Mouse (Mus musculus) embryonic facial prominence, embryonic 14.5 days (tissue): ENCODE results near the gene Slc4a4. TPM values are rescaled to one million over a fixed set of nuclear protein-coding genes. Genes with fewer than 3 reads are reported as not detected.
"Not testable (repeated sequence)": the region's sequence is repeated elsewhere in the genome, so short reads cannot be mapped to it uniquely, and the experiment has no call there.

Source experiments
- ATAC-seq: fragments of 200-750 bp; cut with Nextera tagmentation; 2 replicates; pipeline ENCODE4 v1.8.0; 2017; ENCODE audit warnings: low read depth, moderate number of reproducible peaks, moderate TSS enrichment
- DNase-seq: peaks from one replicate; pipeline ENCODE4 v3.0.0-alpha.2; 2015; ENCODE audit warnings: low spot score
- H3K27ac ChIP-seq: fragments of 300-500 bp; sonication (generic); replicated peaks from 2 replicates; pipeline ENCODE4 v1.5.1; 2014; ENCODE audit warnings: low read depth, mild to moderate bottlenecking, low read length, moderate library complexity
- H3K27me3 ChIP-seq: fragments of 300-500 bp; sonication (generic); replicated peaks from 2 replicates; pipeline ENCODE4 v1.6.1; 2014; ENCODE audit warnings: low read length; ENCODE audit not compliant: control insufficient read depth, insufficient read depth
- H3K36me3 ChIP-seq: fragments of 300-500 bp; sonication (generic); 2 replicates; pipeline ENCODE4 v1.6.1; 2014; ENCODE audit warnings: low read length, mixed read lengths; ENCODE audit not compliant: control insufficient read depth, insufficient read depth
- H3K4me1 ChIP-seq: fragments of 300-500 bp; sonication (generic); 2 replicates; pipeline ENCODE4 v1.6.1; 2014; ENCODE audit warnings: antibody characterized with exemption, low read length; ENCODE audit not compliant: control insufficient read depth, insufficient read depth
- H3K4me2 ChIP-seq: fragments of 300-500 bp; sonication (generic); 2 replicates; pipeline ENCODE4 v1.6.1; 2014; ENCODE audit warnings: low read depth, mild to moderate bottlenecking, low read length, moderate library complexity, mixed read lengths
- H3K4me3 ChIP-seq: fragments of 300-500 bp; sonication (generic); 2 replicates; pipeline ENCODE4 v1.5.1; 2014; ENCODE audit warnings: low read depth, mild to moderate bottlenecking, low read length
- H3K9ac ChIP-seq: fragments of 300-500 bp; sonication (generic); 2 replicates; pipeline ENCODE4 v1.6.1; 2014; ENCODE audit warnings: low read depth, mild to moderate bottlenecking, low read length, moderate library complexity, mixed read lengths
- H3K9me3 ChIP-seq: fragments of 300-500 bp; sonication (generic); 2 replicates; pipeline ENCODE4 v1.6.1; 2016; ENCODE audit warnings: low read length; ENCODE audit not compliant: control insufficient read depth
- WGBS: fragments of 180-500 bp; shearing (Covaris S2); extraction: QIAGEN DNeasy Blood & Tissue Kit; methylation state at CpG from one replicate; pipeline ENCODE4 v1.1.7; 2014; 5-methylcytosine and 5-hydroxymethylcytosine counted together
- polyA plus RNA-seq: library from polyadenylated mRNA; unstranded; fragments of >200 nt; fragmentation: Nextera tagmentation; extraction: Ambion mirVana; gene quantifications from 2 replicates; pipeline ENCODE4 v1.2.1, GENCODE M21; 2014

Gene Slc4a4
- polyA plus RNA-seq, 1 experiment from 2014 or later: 4.0 TPM

DNA sequence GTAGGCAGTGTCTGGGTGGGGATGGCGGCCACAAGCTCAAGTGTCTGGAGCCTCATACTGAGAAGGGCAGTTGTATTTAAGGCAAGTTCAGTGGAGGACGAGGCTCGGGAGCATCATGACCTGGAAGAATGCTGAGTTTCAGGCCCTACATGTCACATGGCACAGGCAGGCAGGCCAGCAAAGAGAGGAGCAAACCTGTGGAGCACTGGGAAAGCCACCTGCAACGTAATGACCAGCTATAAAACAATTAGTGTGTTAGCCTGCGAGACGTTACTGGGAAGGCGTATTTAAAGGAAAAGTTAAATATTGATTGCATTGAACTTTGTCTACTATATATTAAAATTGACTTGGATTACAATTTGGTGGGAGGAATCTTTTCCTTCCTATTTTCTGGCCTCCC is 97.0 kb downstream of the Slc4a4 start:
- Histone ChIP-seq H3K27ac (no peak overlapping the region), H3K36me3 (no peaks in the 10 kb centered on the region), H3K4me3 (no peak overlapping the region), H3K4me2 (no peak overlapping the region), H3K27me3 (no peaks in the 10 kb centered on the region), H3K4me1 (no peaks in the 10 kb centered on the region), H3K9ac (no peak overlapping the region), H3K9me3 (no peaks in the 10 kb centered on the region)
- 83% methylated on average over 7 of the region's 7 CpGs for WGBS
- DNase-seq (no peak), ATAC-seq (no peak)

DNA sequence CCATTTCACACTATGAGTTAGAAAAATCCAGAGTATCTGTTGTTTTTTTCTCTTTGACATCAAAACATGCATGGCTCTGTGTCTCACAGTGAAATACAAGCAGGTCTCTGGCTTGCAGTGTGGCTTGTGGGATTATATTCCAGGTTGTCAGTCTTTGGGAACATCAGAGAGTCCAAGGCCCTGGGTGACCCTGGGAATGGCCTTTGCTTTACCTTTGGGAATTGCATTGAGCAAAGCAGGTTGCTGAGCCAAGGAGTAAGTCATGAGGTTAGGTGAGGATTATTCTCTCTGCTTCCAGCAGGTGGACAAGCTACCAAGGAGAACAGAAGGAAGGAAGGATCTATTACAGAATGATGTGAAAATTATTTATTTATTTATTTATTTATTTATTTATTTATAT is 102.4 kb downstream of the Slc4a4 start:
- no peak for DNase-seq
- no peaks in the 10 kb centered on the region for H3K9me3 ChIP-seq
- H3K4me3 ChIP-seq: no peak overlapping the region

DNA sequence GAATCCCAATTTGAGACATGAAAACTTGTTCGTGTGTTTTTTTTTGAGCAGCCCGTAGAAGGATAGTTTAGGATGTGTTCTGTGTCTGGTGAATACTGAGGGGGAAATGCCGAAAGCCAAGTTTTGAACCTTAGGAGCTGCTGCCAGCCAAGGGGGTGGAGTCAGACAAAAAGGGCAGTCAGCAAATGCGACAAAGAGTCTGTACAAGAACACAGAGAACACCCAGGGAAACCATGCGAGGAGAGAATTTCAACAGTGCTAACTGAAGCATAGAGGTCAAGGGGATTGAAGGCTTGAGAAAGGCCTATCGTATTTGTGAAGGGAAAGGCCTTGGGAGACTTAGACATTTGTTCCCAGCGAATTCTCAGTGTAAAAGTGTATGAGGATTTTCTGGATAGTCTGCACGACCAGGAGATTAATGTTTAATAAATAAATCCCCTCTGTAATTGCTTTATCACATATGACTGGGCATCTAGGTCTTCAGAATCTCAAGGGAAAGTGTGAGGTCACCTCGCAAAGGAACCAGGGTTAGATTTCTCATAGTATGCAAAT is 103.7 kb downstream of the Slc4a4 start:
- ATAC-seq: no peak
- Histone ChIP-seq H3K9me3 (no peaks in the 10 kb centered on the region), H3K9ac (no peak overlapping the region), H3K4me2 (no peak overlapping the region), H3K27ac (no peak overlapping the region), H3K36me3 (no peaks in the 10 kb centered on the region), H3K4me3 (no peak overlapping the region), H3K4me1 (no peaks in the 10 kb centered on the region), H3K27me3 (no peaks in the 10 kb centered on the region)
- 73% methylated on average over 9 of the region's 9 CpGs for WGBS
- no peak for DNase-seq

More for the DNA sequence above, 102.4 kb downstream of the Slc4a4 start:
- no peaks in the 10 kb centered on the region for H3K36me3 ChIP-seq
- H3K27me3 ChIP-seq: no peaks in the 10 kb centered on the region
- ATAC-seq: no peak
- no peak overlapping the region for H3K4me2 ChIP-seq
- H3K9ac ChIP-seq: no peak overlapping the region
- no peak overlapping the region for H3K27ac ChIP-seq
- no peaks in the 10 kb centered on the region for H3K4me1 ChIP-seq

DNA sequence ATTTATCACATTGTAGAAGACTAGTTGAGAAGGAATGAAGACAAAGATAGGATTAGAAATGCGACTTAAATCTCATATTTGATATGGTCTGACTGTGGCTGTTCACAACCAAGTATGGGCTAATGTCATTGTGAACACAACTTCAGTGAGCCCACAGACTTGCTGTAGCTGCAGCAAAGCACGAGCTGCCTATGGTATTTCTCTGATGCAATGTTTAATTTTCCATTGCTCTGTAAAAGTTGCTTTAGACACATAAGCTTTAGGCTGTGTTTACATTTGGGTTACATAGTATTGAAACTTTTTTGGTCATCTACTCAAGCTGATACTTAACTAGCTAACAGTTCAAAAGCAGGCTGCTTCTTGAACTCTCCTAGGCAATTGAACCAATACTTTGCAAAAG is 104.7 kb downstream of the Slc4a4 start:
- H3K9ac ChIP-seq, H3K4me1 ChIP-seq, H3K27ac ChIP-seq, H3K27me3 ChIP-seq, ATAC-seq, H3K9me3 ChIP-seq, DNase-seq, H3K4me2 ChIP-seq, H3K36me3 ChIP-seq, H3K4me3 ChIP-seq: not testable (repeated sequence)
- 80% methylated on average over 2 of the region's 2 CpGs for WGBS

DNA sequence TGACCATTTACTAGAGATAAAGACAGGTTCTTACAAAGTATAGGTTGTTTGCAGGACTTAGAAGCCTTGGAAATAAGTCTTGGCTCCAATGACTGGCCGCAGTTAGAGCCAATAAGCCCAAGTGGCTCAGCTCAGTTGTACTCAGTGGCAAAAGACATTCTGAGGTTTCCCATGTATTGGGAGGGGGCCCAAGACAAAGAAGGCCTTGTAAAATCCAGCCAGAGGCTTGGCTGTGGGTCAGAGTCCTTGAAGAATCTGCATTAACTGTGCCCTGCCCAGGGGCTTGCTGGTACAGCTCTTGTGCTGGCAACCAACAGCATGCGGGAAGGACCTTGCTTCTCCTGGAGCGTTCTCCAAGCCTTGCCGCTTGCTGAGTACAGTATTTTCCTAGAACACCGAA is 107.9 kb downstream of the Slc4a4 start:
- ATAC-seq (no peak), DNase-seq (peak; percentile 23)
- no peak overlapping the region for H3K9ac ChIP-seq
- H3K27ac ChIP-seq: no peak overlapping the region
- H3K4me3 ChIP-seq: no peak overlapping the region
- H3K27me3 ChIP-seq: no peaks in the 10 kb centered on the region
- no peaks in the 10 kb centered on the region for H3K36me3 ChIP-seq
- no peak overlapping the region for H3K4me2 ChIP-seq
- WGBS: 86% methylated on average over 5 of the region's 5 CpGs
- H3K9me3 ChIP-seq: no peaks in the 10 kb centered on the region
- H3K4me1 ChIP-seq: no peaks in the 10 kb centered on the region

DNA sequence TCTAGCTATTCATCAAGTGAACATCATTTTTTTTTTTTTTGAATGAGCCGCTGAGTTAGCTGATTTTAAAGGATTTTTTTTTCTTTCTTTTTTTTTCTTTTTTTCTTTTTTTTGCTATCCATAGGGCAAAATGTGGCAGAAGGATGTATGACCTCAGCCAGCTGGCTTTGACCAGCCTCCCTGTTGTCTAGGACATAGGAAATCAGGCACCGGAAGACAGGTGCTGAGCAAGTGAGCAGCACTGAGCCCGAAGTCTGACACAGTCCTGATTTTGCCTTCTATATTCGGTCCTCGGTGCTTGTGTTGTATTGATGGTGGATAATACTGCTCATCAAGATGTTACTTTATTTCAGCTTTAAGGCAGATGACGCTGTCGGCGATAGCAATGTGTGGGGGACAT is 109.6 kb downstream of the Slc4a4 start:
- no peak for ATAC-seq

DNA sequence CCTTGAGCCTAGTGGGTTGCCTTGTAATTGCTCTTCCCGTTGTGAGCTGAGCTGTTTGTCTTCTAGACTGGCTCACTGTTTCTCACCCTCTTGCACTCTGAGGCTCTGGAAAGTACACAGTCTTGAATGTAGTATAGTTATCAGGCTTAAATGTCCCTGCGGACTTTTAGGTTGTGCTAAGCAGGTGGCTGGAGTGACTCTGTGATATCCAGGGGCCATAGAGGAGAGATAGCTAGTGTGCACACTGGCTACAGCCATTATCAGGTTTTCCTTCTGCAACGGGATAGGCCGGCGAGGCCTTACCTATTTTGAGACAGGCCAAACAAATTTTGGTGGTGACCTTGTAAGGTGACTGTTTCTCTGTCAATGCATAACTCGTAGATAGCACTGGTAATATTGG is 110.7 kb downstream of the Slc4a4 start:
- Histone ChIP-seq H3K36me3 (no peaks in the 10 kb centered on the region), H3K27me3 (no peaks in the 10 kb centered on the region), H3K4me3 (no peak overlapping the region), H3K9me3 (0 out of 2 replicates have a peak, but pooled peaks cover 3% of the 10 kb centered on the region), H3K9ac (no peak overlapping the region), H3K4me2 (no peak overlapping the region), H3K4me1 (no peaks in the 10 kb centered on the region), H3K27ac (no peak overlapping the region)
- ATAC-seq: no peak
- 96% methylated on average over 6 of the region's 6 CpGs for WGBS
- no peak for DNase-seq

More for the DNA sequence above, 109.6 kb downstream of the Slc4a4 start:
- DNase-seq: no peak
- Histone ChIP-seq H3K27ac (no peak overlapping the region), H3K9ac (no peak overlapping the region), H3K4me3 (no peak overlapping the region), H3K36me3 (no peaks in the 10 kb centered on the region), H3K9me3 (0 out of 2 replicates have a peak, but pooled peaks cover 3% of the 10 kb centered on the region), H3K4me1 (no peaks in the 10 kb centered on the region), H3K27me3 (no peaks in the 10 kb centered on the region), H3K4me2 (no peak overlapping the region)
- 94% methylated on average over 8 of the region's 8 CpGs for WGBS

DNA sequence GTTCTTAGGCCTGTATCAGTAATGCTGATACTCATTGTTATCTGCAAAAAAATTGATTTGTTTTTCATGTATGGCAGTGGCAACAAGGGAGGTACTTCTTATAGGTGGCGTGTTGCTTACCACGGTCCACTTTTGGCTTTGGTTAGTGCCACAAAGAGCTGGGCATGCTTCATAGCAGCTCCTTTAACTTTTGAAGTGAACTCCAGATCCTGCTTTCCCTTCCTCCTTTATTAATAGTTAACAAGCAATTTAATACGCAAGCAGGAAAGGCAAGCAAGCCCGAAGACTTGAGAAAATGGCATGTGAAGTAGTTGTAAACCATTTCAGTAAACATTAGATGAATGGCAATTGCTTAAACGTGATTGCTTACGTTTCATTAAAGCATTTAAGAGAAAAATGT is 113.2 kb downstream of the Slc4a4 start:
- Histone ChIP-seq H3K4me3 (no peak overlapping the region), H3K4me2 (no peak overlapping the region), H3K9me3 (0 out of 2 replicates have a peak, but pooled peaks cover 3% of the 10 kb centered on the region), H3K9ac (no peak overlapping the region), H3K27ac (no peak overlapping the region), H3K4me1 (no peaks in the 10 kb centered on the region), H3K27me3 (no peaks in the 10 kb centered on the region), H3K36me3 (no peaks in the 10 kb centered on the region)
- ATAC-seq (no peak), DNase-seq (no peak)
- WGBS: 96% methylated on average over 6 of the region's 6 CpGs

DNA sequence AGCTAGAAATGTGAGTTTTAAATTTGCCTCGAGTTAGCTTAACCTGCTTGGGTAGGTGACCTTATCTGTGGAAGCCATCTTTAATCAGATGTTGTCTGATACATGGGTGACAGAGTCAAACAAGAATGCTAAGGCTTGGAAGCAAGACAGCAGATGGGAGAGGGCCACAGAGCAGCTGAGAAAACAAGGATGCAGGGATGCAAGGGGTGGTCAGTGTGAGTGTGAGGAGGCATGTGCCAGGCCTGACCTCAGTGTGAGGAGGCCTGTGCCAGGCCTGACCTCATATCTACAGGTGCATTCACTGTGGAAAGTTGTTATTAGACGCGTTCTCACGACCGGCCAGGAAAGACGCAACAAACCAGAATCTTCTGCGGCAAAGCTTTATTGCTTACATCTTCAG is 114.0 kb downstream of the Slc4a4 start:
- Histone ChIP-seq H3K4me2 (no peak overlapping the region), H3K9ac (no peak overlapping the region)
- 93% methylated on average over 6 of the region's 7 CpGs for WGBS

More for the DNA sequence above, 114.0 kb downstream of the Slc4a4 start:
- H3K36me3 ChIP-seq: no peaks in the 10 kb centered on the region
- H3K27me3 ChIP-seq: no peaks in the 10 kb centered on the region
- ATAC-seq (no peak), DNase-seq (no peak)
- no peak overlapping the region for H3K27ac ChIP-seq
- 0 out of 2 replicates have a peak, but pooled peaks cover 3% of the 10 kb centered on the region for H3K9me3 ChIP-seq
- H3K4me1 ChIP-seq: no peaks in the 10 kb centered on the region
- H3K4me3 ChIP-seq: no peak overlapping the region
